Mouse (Mus musculus) midbrain, embryonic 15.5 days (tissue): ENCODE measurements at regions not wholly inside any gene's neighbourhood (a gene's known extent, or its start where the extent isn't known, plus 50 kb on each side); places are given as distances from the start of the nearest gene placed in this dataset.
"Not testable (repeated sequence)": the region's sequence is repeated elsewhere in the genome, so short reads cannot be mapped to it uniquely, and the experiment has no call there.

Source experiments
- ATAC-seq: fragments of 200-750 bp; cut with Nextera tagmentation; replicated peaks from 2 replicates; pipeline ENCODE4 v1.8.0; 2017; ENCODE audit warnings: moderate TSS enrichment
- H3K27ac ChIP-seq: fragments of 300-500 bp; sonication (generic); 2 replicates; pipeline ENCODE4 v1.5.1; 2015; ENCODE audit warnings: mild to moderate bottlenecking, inconsistent platforms
- H3K27me3 ChIP-seq: fragments of 300-500 bp; sonication (generic); replicated peaks from 2 replicates; pipeline ENCODE4 v1.6.1; 2015; ENCODE audit warnings: inconsistent platforms
- H3K36me3 ChIP-seq: fragments of 300-500 bp; sonication (generic); replicated peaks from 2 replicates; pipeline ENCODE4 v1.6.1; 2015; ENCODE audit warnings: inconsistent platforms
- H3K4me1 ChIP-seq: fragments of 300-500 bp; sonication (generic); 2 replicates; pipeline ENCODE4 v1.6.1; 2015; ENCODE audit warnings: inconsistent platforms
- H3K4me2 ChIP-seq: fragments of 300-500 bp; sonication (generic); 2 replicates; pipeline ENCODE4 v1.6.1; 2015; ENCODE audit warnings: inconsistent platforms, mild to moderate bottlenecking, moderate library complexity
- H3K4me3 ChIP-seq: fragments of 300-500 bp; sonication (generic); 2 replicates; pipeline ENCODE4 v1.5.1; 2015; ENCODE audit warnings: mild to moderate bottlenecking, inconsistent platforms
- H3K9ac ChIP-seq: fragments of 300-500 bp; sonication (generic); 2 replicates; pipeline ENCODE4 v1.6.1; 2015; ENCODE audit warnings: mild to moderate bottlenecking, inconsistent platforms
- H3K9me3 ChIP-seq: fragments of 300-500 bp; sonication (generic); 2 replicates; pipeline ENCODE4 v1.6.1; 2016; ENCODE audit warnings: inconsistent platforms
- WGBS: fragments of 180-500 bp; shearing (Covaris S2); methylation state at CpG from one replicate; pipeline ENCODE4 v1.1.7; 2015; ENCODE audit warnings: mixed read lengths; 5-methylcytosine and 5-hydroxymethylcytosine counted together

GRCm38 (mm10) chr17:13504365-13504764, 150.0 kb downstream of the Tcp10c start:
- H3K36me3 ChIP-seq, H3K4me2 ChIP-seq, H3K27me3 ChIP-seq, H3K9me3 ChIP-seq, H3K4me1 ChIP-seq, H3K9ac ChIP-seq, H3K4me3 ChIP-seq: not testable (repeated sequence)
- 26% methylated on average over 1 of the region's 1 CpGs for WGBS
- H3K27ac ChIP-seq, result peak overlapping the region; percentile 60
- ATAC-seq, result peak; percentile 56; the same call in 1 of the 2 replicates

GRCm38 (mm10) chr17:13504827-13505268, 150.5 kb downstream of the Tcp10c start:
- not testable (repeated sequence) for H3K36me3 ChIP-seq, H3K4me2 ChIP-seq, H3K9me3 ChIP-seq, H3K9ac ChIP-seq, H3K4me1 ChIP-seq, H3K27me3 ChIP-seq, H3K4me3 ChIP-seq
- ATAC-seq, result peak; percentile 94
- peak overlapping the region; percentile 52 for H3K27ac ChIP-seq
- WGBS, result 25% methylated on average over 8 of the region's 9 CpGs

DNA sequence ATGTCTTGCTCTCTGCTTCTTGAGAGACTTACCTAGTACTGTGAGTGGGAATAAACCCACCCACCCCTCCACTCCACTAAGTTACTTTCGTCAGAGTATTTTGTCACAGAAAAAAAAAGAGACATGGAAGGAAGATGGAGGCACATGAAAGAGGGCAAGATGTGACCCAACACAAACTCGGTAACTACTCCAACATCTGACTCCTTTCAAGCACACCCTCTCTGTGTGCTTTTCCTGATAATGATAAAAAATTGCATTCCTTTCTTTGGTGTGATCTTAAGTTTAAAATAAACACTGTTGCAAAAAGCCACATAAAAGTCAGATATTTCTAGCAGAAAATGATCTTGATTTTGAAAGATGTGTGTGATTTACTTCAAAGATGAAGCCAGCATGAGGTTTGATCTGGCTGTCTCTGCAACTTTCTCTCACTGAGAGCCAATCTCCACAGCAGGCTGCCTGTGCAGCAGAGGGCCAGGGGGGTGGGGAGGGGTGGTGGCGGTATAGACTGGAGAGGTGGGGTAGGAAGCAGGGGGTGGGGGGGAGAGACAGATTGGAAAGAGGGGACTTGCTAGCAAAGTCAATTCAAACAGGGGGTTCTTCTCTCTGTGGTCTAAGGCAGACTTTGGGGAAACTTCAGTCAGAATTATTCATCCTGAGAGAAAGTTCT, 153.2 kb downstream of the Tcp10c start:
- H3K4me3 ChIP-seq, H3K9me3 ChIP-seq, H3K4me2 ChIP-seq, H3K27ac ChIP-seq, H3K36me3 ChIP-seq, ATAC-seq, H3K4me1 ChIP-seq, H3K9ac ChIP-seq, H3K27me3 ChIP-seq: not testable (repeated sequence)
- 38% methylated on average over 2 of the region's 3 CpGs for WGBS

- not testable (repeated sequence) for H3K9me3 ChIP-seq, H3K27ac ChIP-seq, H3K4me3 ChIP-seq, ATAC-seq, H3K27me3 ChIP-seq, H3K4me2 ChIP-seq, H3K9ac ChIP-seq, H3K4me1 ChIP-seq, H3K36me3 ChIP-seq
- 83% methylated on average over 5 of the region's 5 CpGs for WGBS
Observed at GRCm38 (mm10) chr17:13519409-13520201, 165.2 kb downstream of the Tcp10c start.

- not testable (repeated sequence) for H3K9ac ChIP-seq, H3K4me3 ChIP-seq, H3K27me3 ChIP-seq, ATAC-seq, H3K27ac ChIP-seq, H3K36me3 ChIP-seq, H3K4me1 ChIP-seq, H3K4me2 ChIP-seq, H3K9me3 ChIP-seq
- WGBS, result 91% methylated on average over 5 of the region's 5 CpGs
Observed at GRCm38 (mm10) chr17:13532579-13532978, 178.2 kb downstream of the Tcp10c start.

- Histone ChIP-seq H3K9ac (no peak overlapping the region), H3K4me3 (no peak overlapping the region), H3K4me2 (no peak overlapping the region), H3K4me1 (no peaks in the 10 kb centered on the region), H3K27me3 (no peaks in the 10 kb centered on the region), H3K27ac (no peak overlapping the region), H3K36me3 (no peaks in the 10 kb centered on the region), H3K9me3 (peaks cover 42% of the 10 kb centered on the region)
- no peak for ATAC-seq
- WGBS, result 82% methylated on average over 7 of the region's 7 CpGs
Observed at GRCm38 (mm10) chr17:13540446-13541241, 186.3 kb downstream of the Tcp10c start.

DNA sequence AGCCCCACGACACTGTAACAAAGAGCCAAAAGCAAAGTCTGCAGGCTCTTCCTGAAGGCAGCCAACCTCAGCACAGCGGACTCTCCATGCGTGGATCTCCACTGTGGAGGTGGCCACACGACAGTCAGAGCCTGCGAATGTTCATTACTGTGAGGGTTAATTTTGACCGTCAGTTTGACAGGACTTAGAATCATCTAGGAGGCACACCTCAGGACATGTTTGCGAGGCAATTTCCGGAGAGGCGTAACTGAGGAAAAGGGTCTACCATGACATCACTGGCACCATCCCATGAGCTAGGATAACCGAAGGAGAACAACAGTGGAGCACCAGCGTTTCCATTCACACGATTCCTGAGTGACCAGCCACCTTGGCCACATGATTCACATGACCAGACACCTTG, 186.9 kb downstream of the Tcp10c start:
- no peaks in the 10 kb centered on the region for H3K4me1 ChIP-seq
- no peaks in the 10 kb centered on the region for H3K27me3 ChIP-seq
- peaks cover 44% of the 10 kb centered on the region for H3K9me3 ChIP-seq
- no peak overlapping the region for H3K27ac ChIP-seq
- 0 out of 2 replicates have a peak, but pooled peaks have one; percentile 4 for ATAC-seq
- no peak overlapping the region for H3K4me3 ChIP-seq
- WGBS, result 71% methylated on average over 12 of the region's 12 CpGs
- no peaks in the 10 kb centered on the region for H3K36me3 ChIP-seq
- H3K9ac ChIP-seq, result no peak overlapping the region
- H3K4me2 ChIP-seq, result no peak overlapping the region

DNA sequence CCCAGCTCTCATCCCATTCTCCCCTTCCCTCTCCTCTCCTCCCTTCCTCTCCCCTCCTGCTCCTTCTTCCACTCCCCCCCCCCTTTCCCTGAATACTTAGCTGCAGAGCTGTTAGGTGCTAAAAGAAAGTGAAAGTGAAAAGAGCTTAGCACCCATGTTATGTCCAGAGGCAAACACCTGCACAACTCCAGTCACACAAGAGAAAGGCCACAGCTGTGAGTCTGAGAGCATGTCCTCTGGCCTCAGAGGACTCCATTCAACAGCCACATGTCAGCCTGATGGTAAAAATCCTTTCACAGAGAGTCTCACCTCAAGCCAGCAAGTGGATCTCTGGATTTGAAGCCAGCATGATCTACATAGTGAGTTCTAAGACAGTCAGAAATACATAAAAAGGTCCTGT, 187.9 kb downstream of the Tcp10c start:
- Histone ChIP-seq H3K4me3 (no peak overlapping the region), H3K9ac (no peak overlapping the region)

DNA sequence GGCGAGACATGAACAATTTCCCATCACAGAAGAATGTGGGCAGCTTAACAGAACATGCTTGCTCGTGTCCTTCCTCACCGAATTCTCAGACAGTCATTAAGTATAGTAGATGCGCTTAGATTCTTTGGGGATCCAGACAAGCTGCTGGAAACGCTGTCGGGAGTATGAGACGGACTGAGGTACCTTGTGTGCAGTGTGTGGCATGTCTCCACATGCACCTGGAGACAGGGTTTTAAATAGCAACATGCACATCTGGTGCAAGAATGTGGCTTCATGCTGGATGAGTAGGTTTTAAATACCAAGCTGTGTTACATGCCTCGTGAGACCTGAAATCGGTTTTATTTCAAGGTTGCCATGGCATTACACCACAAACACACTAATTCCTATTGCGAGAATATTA, 188.5 kb downstream of the Tcp10c start:
- 81% methylated on average over 10 of the region's 10 CpGs for WGBS
- ATAC-seq, result no peak
- no peaks in the 10 kb centered on the region for H3K36me3 ChIP-seq
- no peak overlapping the region for H3K9ac ChIP-seq
- peaks cover 59% of the 10 kb centered on the region for H3K9me3 ChIP-seq
- no peak overlapping the region for H3K4me2 ChIP-seq
- no peaks in the 10 kb centered on the region for H3K4me1 ChIP-seq
- H3K4me3 ChIP-seq, result no peak overlapping the region
- no peak overlapping the region for H3K27ac ChIP-seq
- H3K27me3 ChIP-seq, result no peaks in the 10 kb centered on the region

More for the DNA sequence above, 187.9 kb downstream of the Tcp10c start:
- Histone ChIP-seq H3K9me3 (peaks cover 54% of the 10 kb centered on the region), H3K4me2 (no peak overlapping the region), H3K4me1 (no peaks in the 10 kb centered on the region), H3K27ac (no peak overlapping the region), H3K27me3 (no peaks in the 10 kb centered on the region), H3K36me3 (no peaks in the 10 kb centered on the region)
- ATAC-seq, result no peak

DNA sequence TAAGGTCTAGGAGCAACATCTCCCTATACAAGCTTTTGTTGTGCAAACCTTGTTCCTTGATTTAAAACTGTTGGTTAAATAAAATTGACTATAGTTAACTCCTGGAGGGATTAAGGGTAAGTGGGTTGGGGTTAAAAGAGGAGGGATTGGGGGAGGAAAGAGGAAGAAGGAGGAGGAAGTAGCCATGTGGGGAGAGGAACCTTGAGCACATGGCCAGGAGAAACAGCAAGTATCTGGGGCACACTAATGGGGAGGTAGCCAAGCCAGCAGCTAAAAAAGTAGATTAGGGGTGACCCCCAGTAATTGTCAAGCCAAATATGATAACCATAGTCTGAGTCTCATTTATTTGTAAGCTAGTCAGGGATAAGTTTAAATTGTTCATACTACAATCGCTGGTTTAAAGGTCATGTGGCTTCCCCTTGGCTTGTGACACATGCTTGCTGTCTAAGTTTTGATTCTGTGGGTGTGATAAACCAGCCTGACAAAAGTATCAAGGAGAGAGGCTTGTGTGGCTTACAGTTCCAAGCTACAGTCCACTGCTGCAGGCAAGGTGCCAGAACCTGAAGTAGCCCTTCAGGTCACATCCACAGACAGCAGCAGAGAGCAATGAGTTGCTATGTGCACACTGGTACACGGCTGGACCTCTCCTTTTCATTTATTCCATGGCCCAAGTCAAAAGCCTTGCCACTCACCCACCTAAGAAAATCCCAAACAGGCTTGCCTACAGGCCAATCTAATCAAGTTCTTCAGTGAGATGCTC, 189.8 kb downstream of the Tcp10c start:
- no peak for ATAC-seq
- no peak overlapping the region for H3K4me3 ChIP-seq
- no peak overlapping the region for H3K27ac ChIP-seq
- WGBS, result 71% methylated on average over 2 of the region's 2 CpGs
- H3K9ac ChIP-seq, result no peak overlapping the region
- H3K9me3 ChIP-seq, result peaks cover 72% of the 10 kb centered on the region
- no peak overlapping the region for H3K4me2 ChIP-seq
- H3K36me3 ChIP-seq, result no peaks in the 10 kb centered on the region
- H3K4me1 ChIP-seq, result no peaks in the 10 kb centered on the region
- no peaks in the 10 kb centered on the region for H3K27me3 ChIP-seq

GRCm38 (mm10) chr17:13546249-13546648, 191.9 kb downstream of the Tcp10c start:
- no peaks in the 10 kb centered on the region for H3K27me3 ChIP-seq
- no peaks in the 10 kb centered on the region for H3K36me3 ChIP-seq
- no peak overlapping the region for H3K9ac ChIP-seq
- no peak for ATAC-seq
- H3K9me3 ChIP-seq, result peaks cover 69% of the 10 kb centered on the region
- no peaks in the 10 kb centered on the region for H3K4me1 ChIP-seq
- H3K4me2 ChIP-seq, result no peak overlapping the region
- H3K4me3 ChIP-seq, result no peak overlapping the region
- H3K27ac ChIP-seq, result no peak overlapping the region
- WGBS, result 61% methylated on average over 3 of the region's 3 CpGs

DNA sequence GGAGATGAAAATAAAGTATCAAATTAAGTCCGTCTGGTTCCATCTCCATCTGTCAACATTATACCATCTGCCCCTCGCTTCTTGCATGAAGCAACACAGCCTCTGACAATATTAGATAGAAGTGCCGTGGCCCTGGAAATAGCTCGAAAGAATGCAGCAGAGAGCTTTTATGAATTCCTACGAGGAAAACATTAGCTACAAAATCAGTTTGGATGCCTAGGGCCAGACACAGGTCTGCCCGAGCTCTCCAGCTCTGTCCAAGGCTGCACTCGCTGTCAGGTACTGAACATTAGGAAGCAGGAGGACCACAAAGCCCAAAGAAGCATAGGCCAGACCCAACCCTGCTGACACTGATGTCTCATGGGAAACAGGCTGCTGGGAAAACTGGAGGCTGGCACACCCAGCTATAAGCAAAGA, 192.3 kb downstream of the Tcp10c start:
- no peak overlapping the region for H3K9ac ChIP-seq
- no peaks in the 10 kb centered on the region for H3K36me3 ChIP-seq
- H3K4me3 ChIP-seq, result no peak overlapping the region
- no peak overlapping the region for H3K4me2 ChIP-seq
- WGBS, result 81% methylated on average over 7 of the region's 7 CpGs
- no peaks in the 10 kb centered on the region for H3K4me1 ChIP-seq
- ATAC-seq, result no peak
- H3K9me3 ChIP-seq, result peaks cover 64% of the 10 kb centered on the region
- H3K27ac ChIP-seq, result no peak overlapping the region
- no peaks in the 10 kb centered on the region for H3K27me3 ChIP-seq
